21 mouse cellular contexts compared by ENCODE assay signal in the genomic region with DNA sequence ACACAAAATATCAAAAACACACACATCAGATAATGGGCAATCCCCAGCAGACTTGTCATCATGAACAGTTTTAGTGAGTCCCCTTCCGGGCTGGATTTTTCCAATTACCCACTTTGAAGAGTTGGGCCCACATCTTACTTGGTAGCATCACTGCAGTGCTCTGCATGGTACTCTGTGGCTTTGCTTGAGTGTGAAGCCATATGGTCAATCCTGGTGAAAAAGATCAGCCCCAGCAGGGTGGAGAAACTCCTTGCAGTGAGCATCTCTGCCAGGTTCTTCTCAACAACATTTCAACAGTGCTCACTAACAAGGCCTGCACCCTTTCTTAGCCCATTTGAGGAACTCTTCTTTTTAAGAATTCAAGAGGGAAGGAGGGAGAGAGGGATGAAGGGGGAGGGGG.
DNase-seq lines count a peak whose midpoint lies in the region; ATAC-seq and TF ChIP-seq lines count a peak whose summit lies in the region.
"Had no signal": no experiment of that assay in that cellular context is flagged by ENCODE, and none has a peak within 500 bp of the region (broad histone marks: within the 10 kb centered on the region; RNA-seq: fewer than 3 reads in every experiment).

No protein-coding gene starts in this region.

- no peak for TF ChIP-seq POLR2A in cerebellum, adult 2 months (IDR thresholded peaks at IDR 0.05; ENCODE audit: borderline replicate concordance, insufficient read depth, low read length)

- H3K27me3 ChIP-seq in cerebellum, adult 2 months (ENCODE audit: control insufficient read depth, insufficient read depth, low read length), result no peaks in the 10 kb centered on the region
- H3K27me3 ChIP-seq: CH12.LX; embryonic facial prominence, embryonic 12.5 days; forebrain, embryonic 15.5 days; Patski had no signal

- peak; percentile 39 for DNase-seq in cerebellum, adult 11-12 months
- DNase-seq in cerebellum, postnatal 4 days (ENCODE audit: low spot score in 2 of 2), result no peak
- peak; percentile 43 to 68 for DNase-seq in cerebellum, adult 2 months
- DNase-seq in cerebellum, adult 9-11 months, result peak; percentile 41
- no peak for DNase-seq in cerebellum, adult 11 months
- peak; percentile 71 for DNase-seq in brain, adult 2 months (ENCODE audit: low read depth, low spot score)
- DNase-seq in right cerebral cortex, postnatal 36 days (ENCODE audit: low spot score in 2 of 2), result no peak
- DNase-seq: adrenal gland, adult 8-10 months; adrenal gland, postnatal 14 days; adrenal gland, postnatal 36 days; B cell, adult 2 months; forebrain, postnatal 0 days had no signal

- no peak for TF ChIP-seq CTCF in cerebellum, adult 2 months (IDR thresholded peaks at IDR 0.05; ENCODE audit: borderline replicate concordance, insufficient read depth, low read depth, low read length)

- no peak overlapping the region for H3K27ac ChIP-seq in cerebellum, adult 2 months (ENCODE audit: insufficient read depth, low read length)
- H3K27ac ChIP-seq: embryonic facial prominence, embryonic 10.5 days; forebrain, embryonic 13.5 days; forebrain, embryonic 15.5 days had no signal

- no peak overlapping the region for H3K4me3 ChIP-seq in cerebellum, adult 2 months (replicated peaks; ENCODE audit: insufficient read depth, low read depth, low read length)
- H3K4me3 ChIP-seq: embryonic facial prominence, embryonic 10.5 days; embryonic facial prominence, embryonic 12.5 days; forebrain, embryonic 13.5 days; forebrain, embryonic 15.5 days had no signal

- H3K4me1 ChIP-seq in cerebellum, adult 2 months (ENCODE audit: control insufficient read depth, insufficient read depth, low read length), result peaks cover 37% of the 10 kb centered on the region

- WGBS in cerebellum, adult 2 months, result 47% methylated on average over 1 of the region's 1 CpGs

- no peak for ATAC-seq in cerebellum, adult (ENCODE audit: insufficient number of reproducible peaks, low FRiP score, low TSS enrichment)
- ATAC-seq: activated CD4-positive, CD25-positive, alpha-beta regulatory T cell, adult 4 months; CD4-positive, CD25-positive, alpha-beta regulatory T cell, adult 4 months; forebrain, embryonic 13.5 days; forebrain, embryonic 15.5 days; forebrain, postnatal 0 days; Patski had no signal

Comparison
In these comparisons a context has a peak if more than half of its experiments do, and no peak if none do; other contexts are left out.
1. DNase-seq: peak in cerebellum, adult 11-12 months (single experiment), cerebellum, adult 2 months (2 of 2), cerebellum, adult 9-11 months (single experiment) and brain, adult 2 months (single experiment); none in cerebellum, postnatal 4 days (0 of 2), cerebellum, adult 11 months (single experiment) and right cerebral cortex, postnatal 36 days (0 of 2).